In the genomic region with DNA sequence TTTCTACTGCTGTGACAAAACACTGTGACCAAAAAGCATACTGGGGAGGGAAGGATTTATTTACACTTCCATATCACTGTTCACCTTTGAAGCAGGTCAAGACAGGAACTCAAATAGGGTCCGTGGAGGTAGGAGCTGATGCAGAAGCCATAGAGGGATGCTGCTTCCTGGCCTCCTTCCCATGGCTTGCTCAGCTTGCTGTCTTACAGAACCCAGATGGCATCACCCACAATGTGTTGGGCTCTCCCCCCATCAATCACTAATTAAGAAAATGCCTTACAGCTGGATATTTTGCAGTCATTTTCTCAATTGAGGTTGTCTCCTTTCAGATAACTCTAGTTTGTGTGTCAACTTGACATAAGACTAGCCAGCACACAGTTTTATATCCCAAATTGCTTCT, we compare ENCODE assay signal across 13 mouse cellular contexts.
"Had no signal": no experiment of that assay in that cellular context is flagged by ENCODE, and none has a peak within 500 bp of the region (broad histone marks: within the 10 kb centered on the region; RNA-seq: fewer than 3 reads in every experiment).

No protein-coding gene starts in this region.

- ATAC-seq: lung, postnatal 0 days had no signal

- H3K36me3 ChIP-seq: limb, embryonic 10.5 days; liver, embryonic 15.5 days; neural tube, embryonic 12.5 days; stomach, embryonic 15.5 days had no signal

- DNase-seq: kidney, adult 11 months; kidney, adult 9 months; kidney, postnatal 10 days; lung, adult 2 months; lung, postnatal 36 days; thymus, adult 2 months; thymus, postnatal 25 days had no signal

- H3K27me3 ChIP-seq: liver, embryonic 15.5 days; neural tube, embryonic 12.5 days; stomach, embryonic 15.5 days had no signal

- H3K4me1 ChIP-seq: limb, embryonic 10.5 days; neural tube, embryonic 12.5 days; stomach, embryonic 15.5 days had no signal

- H3K27ac ChIP-seq: limb, embryonic 10.5 days; liver, embryonic 15.5 days; neural tube, embryonic 12.5 days; stomach, embryonic 15.5 days had no signal

- H3K4me2 ChIP-seq: liver, embryonic 11.5 days; liver, embryonic 15.5 days; neural tube, embryonic 12.5 days; stomach, embryonic 15.5 days had no signal

- H3K9ac ChIP-seq: liver, embryonic 15.5 days; neural tube, embryonic 12.5 days; stomach, embryonic 15.5 days had no signal

- H3K4me3 ChIP-seq: limb, embryonic 10.5 days; liver, embryonic 15.5 days; neural tube, embryonic 12.5 days; stomach, embryonic 15.5 days had no signal

- H3K9me3 ChIP-seq: limb, embryonic 10.5 days; liver, embryonic 15.5 days; neural tube, embryonic 12.5 days; stomach, embryonic 15.5 days had no signal
